Mouse (Mus musculus) forebrain, embryonic 14.5 days (tissue): ENCODE measurements around the gene Fads3. TPM values are rescaled to one million over a fixed set of nuclear protein-coding genes. Genes with fewer than 3 reads are reported as not detected.

ENCODE experiments used
- ATAC-seq: fragments of 200-750 bp; cut with Nextera tagmentation; 2 replicates; pipeline ENCODE4 v1.8.0; 2017; ENCODE audit warnings: mild to moderate bottlenecking, moderate library complexity
- DNase-seq: peaks from one replicate; pipeline ENCODE4 v3.0.0-alpha.2; 2015; ENCODE audit warnings: low spot score
- H3K27ac ChIP-seq: fragments of 300-500 bp; sonication (generic); 2 replicates; pipeline ENCODE4 v1.5.1; 2014; ENCODE audit warnings: low read depth, mild to moderate bottlenecking, control low read depth, low read length, moderate library complexity
- H3K27me3 ChIP-seq: fragments of 300-500 bp; sonication (generic); replicated peaks from 2 replicates; pipeline ENCODE4 v1.6.1; 2014; ENCODE audit warnings: low read length, control low read depth, mixed read lengths; ENCODE audit not compliant: control insufficient read depth, insufficient read depth
- H3K36me3 ChIP-seq: fragments of 300-500 bp; sonication (generic); 2 replicates; pipeline ENCODE4 v1.6.1; 2014; ENCODE audit warnings: low read length, control low read depth; ENCODE audit not compliant: control insufficient read depth, insufficient read depth
- H3K4me1 ChIP-seq: fragments of 300-500 bp; sonication (generic); 2 replicates; pipeline ENCODE4 v1.6.1; 2014; ENCODE audit warnings: antibody characterized with exemption, low read length, control low read depth; ENCODE audit not compliant: control insufficient read depth, insufficient read depth
- H3K4me2 ChIP-seq: fragments of 300-500 bp; sonication (generic); 2 replicates; pipeline ENCODE4 v1.6.1; 2014; ENCODE audit warnings: mild to moderate bottlenecking, control low read depth, low read length
- H3K4me3 ChIP-seq: fragments of 300-500 bp; sonication (generic); 2 replicates; pipeline ENCODE4 v1.5.1; 2014; ENCODE audit warnings: low read depth, low read length, control low read depth
- H3K9ac ChIP-seq: fragments of 300-500 bp; sonication (generic); 2 replicates; pipeline ENCODE4 v1.6.1; 2014; ENCODE audit warnings: mild to moderate bottlenecking, low read length, control low read depth, moderate library complexity
- H3K9me3 ChIP-seq: fragments of 300-500 bp; sonication (generic); replicated peaks from 2 replicates; pipeline ENCODE4 v1.6.1; 2016; ENCODE audit warnings: low read length, control low read depth, mixed read lengths; ENCODE audit not compliant: control insufficient read depth
- WGBS: fragments of 180-500 bp; shearing (Covaris S2); extraction: QIAGEN DNeasy Blood & Tissue Kit; methylation state at CpG from one replicate; pipeline ENCODE4 v1.1.7; 2014; 5-methylcytosine and 5-hydroxymethylcytosine counted together
- polyA plus RNA-seq: library from polyadenylated mRNA; unstranded; fragments of >200 nt; fragmentation: Nextera tagmentation; extraction: Ambion mirVana; gene quantifications from 2 replicates; pipeline ENCODE4 v1.2.1, GENCODE M21; 2014

Fads3 gene
- polyA plus RNA-seq, 1 experiment from 2014 or later, result 9.6 TPM

GRCm38 (mm10) chr19:10085454-10085853, 44.1 kb downstream of the Fads3 start:
- no peak overlapping the region for H3K9ac ChIP-seq
- no peaks in the 10 kb centered on the region for H3K4me1 ChIP-seq
- ATAC-seq, result no peak
- H3K4me2 ChIP-seq, result no peak overlapping the region
- H3K36me3 ChIP-seq, result peaks cover 99% of the 10 kb centered on the region
- DNase-seq, result no peak
- H3K27ac ChIP-seq, result no peak overlapping the region
- 93% methylated on average over 9 of the region's 9 CpGs for WGBS
- no peaks in the 10 kb centered on the region for H3K27me3 ChIP-seq
- H3K9me3 ChIP-seq, result no peaks in the 10 kb centered on the region
- no peak overlapping the region for H3K4me3 ChIP-seq

GRCm38 (mm10) chr19:10086976-10087375, 45.6 kb downstream of the Fads3 start:
- Histone ChIP-seq H3K9ac (no peak overlapping the region), H3K4me2 (no peak overlapping the region), H3K4me3 (no peak overlapping the region), H3K36me3 (peaks cover 99% of the 10 kb centered on the region), H3K9me3 (no peaks in the 10 kb centered on the region), H3K27me3 (no peaks in the 10 kb centered on the region), H3K4me1 (no peaks in the 10 kb centered on the region), H3K27ac (no peak overlapping the region)
- DNase-seq, result no peak
- 85% methylated on average over 4 of the region's 4 CpGs for WGBS
- no peak for ATAC-seq

- WGBS, result 83% methylated on average over 4 of the region's 4 CpGs
- H3K4me1 ChIP-seq, result peaks cover 22% of the 10 kb centered on the region
- no peaks in the 10 kb centered on the region for H3K27me3 ChIP-seq
- H3K9me3 ChIP-seq, result no peaks in the 10 kb centered on the region
- peaks cover 75% of the 10 kb centered on the region for H3K36me3 ChIP-seq
- ATAC-seq (no peak), DNase-seq (no peak)
- no peak overlapping the region for H3K4me2 ChIP-seq
- no peak overlapping the region for H3K4me3 ChIP-seq
- H3K27ac ChIP-seq, result no peak overlapping the region
- no peak overlapping the region for H3K9ac ChIP-seq
These were observed 52.5 kb downstream of the Fads3 start for GRCm38 (mm10) chr19:10093829-10094228.

GRCm38 (mm10) chr19:10094695-10095094, 53.3 kb downstream of the Fads3 start:
- peaks cover 66% of the 10 kb centered on the region for H3K36me3 ChIP-seq
- no peak overlapping the region for H3K4me2 ChIP-seq
- no peaks in the 10 kb centered on the region for H3K9me3 ChIP-seq
- H3K9ac ChIP-seq, result 0 out of 2 replicates have a peak overlapping the region, but pooled peaks have one; percentile 2
- no peaks in the 10 kb centered on the region for H3K27me3 ChIP-seq
- WGBS, result 84% methylated on average over 4 of the region's 4 CpGs
- ATAC-seq (no peak), DNase-seq (no peak)
- H3K27ac ChIP-seq, result no peak overlapping the region
- H3K4me3 ChIP-seq, result no peak overlapping the region
- H3K4me1 ChIP-seq, result peaks cover 31% of the 10 kb centered on the region

- DNase-seq, result no peak
- Histone ChIP-seq H3K27me3 (no peaks in the 10 kb centered on the region), H3K9me3 (no peaks in the 10 kb centered on the region), H3K4me1 (peaks cover 37% of the 10 kb centered on the region), H3K27ac (no peak overlapping the region), H3K4me2 (no peak overlapping the region; the same call in 1 of the 2 replicates), H3K9ac (peak overlapping the region; percentile 5; the same call in 1 of the 2 replicates), H3K36me3 (peaks cover 49% of the 10 kb centered on the region), H3K4me3 (no peak overlapping the region)
- no peak for ATAC-seq
- WGBS, result 91% methylated on average over 2 of the region's 2 CpGs
These were observed 55.1 kb downstream of the Fads3 start for GRCm38 (mm10) chr19:10096371-10096876.

GRCm38 (mm10) chr19:10097826-10098225, 56.5 kb downstream of the Fads3 start:
- no peak overlapping the region; the same call in 1 of the 2 replicates for H3K4me3 ChIP-seq
- ATAC-seq (no peak), DNase-seq (peak; percentile 36)
- H3K36me3 ChIP-seq, result peaks cover 35% of the 10 kb centered on the region
- H3K27me3 ChIP-seq, result no peaks in the 10 kb centered on the region
- H3K4me1 ChIP-seq, result peaks cover 40% of the 10 kb centered on the region
- H3K27ac ChIP-seq, result no peak overlapping the region; the same call in 1 of the 2 replicates
- H3K9me3 ChIP-seq, result no peaks in the 10 kb centered on the region
- peak overlapping the region; percentile 71 for H3K4me2 ChIP-seq
- WGBS, result 56% methylated on average over 5 of the region's 5 CpGs
- H3K9ac ChIP-seq, result 0 out of 2 replicates have a peak overlapping the region, but pooled peaks have one; percentile 1

GRCm38 (mm10) chr19:10100631-10101071, 59.3 kb downstream of the Fads3 start:
- Histone ChIP-seq H3K36me3 (peaks cover 16% of the 10 kb centered on the region), H3K9me3 (no peaks in the 10 kb centered on the region), H3K4me1 (peaks cover 39% of the 10 kb centered on the region), H3K27me3 (no peaks in the 10 kb centered on the region), H3K4me3 (peak overlapping the region; percentile 86), H3K9ac (peak overlapping the region; percentile 94), H3K4me2 (peak overlapping the region; percentile 71), H3K27ac (peak overlapping the region; percentile 98)
- peak; percentile 64 for ATAC-seq
- WGBS, result under 1% methylated on average over 21 of the region's 21 CpGs
- DNase-seq, result peak; percentile 90

GRCm38 (mm10) chr19:10101341-10102053, 60.1 kb downstream of the Fads3 start, which contains the start of gene Fads2:
Fads2 (minus strand) TSS chr19:10101746.
- WGBS, result under 1% methylated on average over 52 of the region's 57 CpGs
- no peaks in the 10 kb centered on the region for H3K27me3 ChIP-seq
- no peaks in the 10 kb centered on the region for H3K9me3 ChIP-seq

More at GRCm38 (mm10) chr19:10101341-10102053, 60.1 kb downstream of the Fads3 start, which contains the start of gene Fads2:
- peak within 1 kb of the TSS; percentile 94 for H3K9ac ChIP-seq
- ATAC-seq (peak; percentile 95), DNase-seq (peak; percentile 98)
- peak within 1 kb of the TSS; percentile 86 for H3K4me3 ChIP-seq
- peak within 1 kb of the TSS; percentile 98 for H3K27ac ChIP-seq
- peaks cover 8% of the 10 kb centered on the region for H3K36me3 ChIP-seq
- peak within 1 kb of the TSS; percentile 71 for H3K4me2 ChIP-seq
- H3K4me1 ChIP-seq, result peaks cover 34% of the 10 kb centered on the region
